Mouse (Mus musculus): Measurements from ENCODE around the gene Pnpla6. TPM values are rescaled to one million over a fixed set of nuclear protein-coding genes. Genes with fewer than 3 reads are reported as not detected.

Pnpla6 gene
- polyA plus RNA-seq, 1 experiment from 2014 or later: 15.8 TPM

DNA sequence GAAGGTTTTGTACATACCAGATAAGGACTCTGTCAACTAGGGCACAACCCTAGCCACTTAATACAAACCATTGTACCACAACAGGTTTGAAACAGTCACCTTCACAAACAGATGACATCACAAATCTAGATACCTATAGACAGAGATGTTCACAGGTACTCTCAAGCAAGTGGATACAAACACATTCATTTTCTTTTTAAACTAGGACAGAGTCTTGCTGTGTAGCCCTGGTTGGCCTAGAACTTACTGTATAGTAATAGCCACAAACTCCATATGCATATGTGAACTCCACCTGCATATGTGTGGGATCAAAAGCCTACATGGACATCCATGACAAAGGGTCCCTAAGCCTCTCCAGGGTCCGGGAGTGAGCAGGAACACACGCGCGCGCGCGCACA is 71.8 kb downstream of the Pnpla6 start, which contains the start of gene Camsap3:
Camsap3 (plus strand) TSS at position 301 of the 398 bp plus-strand sequence.
- 6% methylated on average over 7 of the region's 7 CpGs for WGBS

DNA sequence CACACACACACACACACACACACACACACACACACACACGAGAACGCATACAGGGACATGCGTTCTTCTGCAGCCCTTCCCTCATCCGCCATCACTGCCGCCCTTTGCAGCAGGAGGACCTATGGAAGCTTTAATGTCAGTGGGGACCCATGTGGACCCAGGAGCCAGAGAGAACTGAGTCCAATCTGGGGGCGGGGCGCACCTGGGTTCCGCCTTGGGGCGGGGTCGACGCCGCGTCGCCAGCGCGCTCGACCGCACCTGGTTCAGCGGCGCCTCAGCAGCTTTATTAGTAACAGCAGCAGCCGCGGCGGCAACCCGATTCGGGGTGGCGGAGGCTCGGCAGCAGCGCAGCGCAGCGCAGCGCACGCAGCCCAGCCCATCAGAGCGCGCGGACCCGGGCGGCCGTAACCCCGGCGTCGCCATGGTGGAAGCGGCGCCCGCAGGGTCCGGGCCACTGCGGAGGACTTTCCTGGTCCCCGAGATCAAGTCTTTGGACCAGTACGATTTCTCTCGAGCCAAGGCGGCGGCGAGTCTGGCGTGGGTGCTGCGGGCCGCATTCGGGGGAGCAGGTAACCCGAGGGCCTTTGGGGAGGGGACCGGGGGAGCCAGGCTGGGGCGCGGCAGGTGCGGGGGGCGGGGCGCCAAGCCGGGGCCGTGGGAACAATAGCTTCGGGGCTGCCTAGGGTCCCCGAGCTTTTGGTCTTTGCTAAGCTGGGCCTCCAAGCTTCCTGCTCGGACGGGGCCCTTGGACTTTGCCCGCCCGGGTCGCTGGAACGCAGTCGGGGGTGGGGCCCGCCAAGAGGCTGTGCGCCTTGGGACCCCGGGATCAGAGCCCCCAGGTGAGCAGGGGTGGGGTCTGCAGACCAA is 72.4 kb downstream of the Pnpla6 start:
- Histone ChIP-seq H3K27me3 (ENCODE audit: control insufficient read depth, insufficient read depth, low read length) (peaks cover 14% of the 10 kb centered on the region), H3K9me3 (ENCODE audit: control insufficient read depth, low read length) (no peaks in the 10 kb centered on the region), H3K36me3 (ENCODE audit: control insufficient read depth, insufficient read depth, low read length) (no peaks in the 10 kb centered on the region), H3K9ac (ENCODE audit: low read length) (peak overlapping the region; percentile 79), H3K27ac (replicated peaks in 1 of 2; ENCODE audit: control insufficient read depth in 1 of 2, insufficient read depth in 1 of 2, low read depth in 2 of 2, low read length in 2 of 2) (no peak overlapping the region), H3K4me2 (ENCODE audit: low read length) (peak overlapping the region; percentile 99), H3K4me1 (ENCODE audit: control insufficient read depth in 2 of 2, insufficient read depth in 2 of 2, low read length in 2 of 2) (no peaks in the 10 kb centered on the region; a peak in 1 of 4 replicates), H3K4me3 (ENCODE audit: control insufficient read depth in 1 of 2, insufficient read depth in 1 of 2, low read depth in 1 of 2, low read length in 2 of 2) (peak overlapping the region; percentile 78 to 88)
- 0 out of 2 replicates have a peak, but pooled peaks have one; percentile 18 for ATAC-seq (ENCODE audit: insufficient number of reproducible peaks, insufficient read depth, low FRiP score, low read depth)
- WGBS: under 1% methylated on average over 72 of the region's 77 CpGs

More for the DNA sequence above, 71.8 kb downstream of the Pnpla6 start, which contains the start of gene Camsap3:
- H3K4me1 ChIP-seq (ENCODE audit: control insufficient read depth in 2 of 2, insufficient read depth in 2 of 2, low read length in 2 of 2): no peaks in the 10 kb centered on the region; a peak in 1 of 4 replicates
- H3K4me2 ChIP-seq (ENCODE audit: low read length): peak within 1 kb of the TSS; percentile 99
- H3K36me3 ChIP-seq (ENCODE audit: control insufficient read depth, insufficient read depth, low read length): no peaks in the 10 kb centered on the region
- H3K9me3 ChIP-seq (ENCODE audit: control insufficient read depth, low read length): no peaks in the 10 kb centered on the region
- H3K27ac ChIP-seq (replicated peaks in 1 of 2; ENCODE audit: control insufficient read depth in 1 of 2, insufficient read depth in 1 of 2, low read depth in 2 of 2, low read length in 2 of 2): no peak within 1 kb of the TSS
- ATAC-seq (ENCODE audit: insufficient number of reproducible peaks, insufficient read depth, low FRiP score, low read depth): no peak
- peak within 1 kb of the TSS; percentile 78 to 88 for H3K4me3 ChIP-seq (ENCODE audit: control insufficient read depth in 1 of 2, insufficient read depth in 1 of 2, low read depth in 1 of 2, low read length in 2 of 2)
- peak within 1 kb of the TSS; percentile 79 for H3K9ac ChIP-seq (ENCODE audit: low read length)
- peaks cover 14% of the 10 kb centered on the region for H3K27me3 ChIP-seq (ENCODE audit: control insufficient read depth, insufficient read depth, low read length)

DNA sequence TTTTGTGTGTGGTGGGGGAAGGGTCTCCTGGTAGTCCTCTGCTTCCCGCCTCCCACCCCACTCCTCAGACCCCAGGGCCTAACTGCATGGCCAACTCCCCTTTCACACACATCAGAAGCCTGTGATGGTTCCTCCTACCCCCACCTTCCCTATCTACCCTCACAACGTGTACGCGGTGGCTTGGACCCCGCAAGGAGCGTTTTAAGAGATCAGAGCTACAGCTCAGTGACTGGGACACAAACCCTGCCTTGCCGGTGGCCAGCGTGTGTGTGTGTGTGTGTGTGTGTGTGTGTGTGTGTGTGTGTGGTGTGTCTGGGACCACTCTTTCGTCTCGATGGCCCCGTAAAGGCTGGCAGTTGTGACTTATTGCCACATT is 73.1 kb downstream of the Pnpla6 start:
- no peaks in the 10 kb centered on the region; a peak in 1 of 4 replicates for H3K4me1 ChIP-seq (ENCODE audit: control insufficient read depth in 2 of 2, insufficient read depth in 2 of 2, low read length in 2 of 2)
- ATAC-seq (ENCODE audit: insufficient number of reproducible peaks, insufficient read depth, low FRiP score, low read depth): no peak
- peak overlapping the region; percentile 99 for H3K4me2 ChIP-seq (ENCODE audit: low read length)
- H3K36me3 ChIP-seq (ENCODE audit: control insufficient read depth, insufficient read depth, low read length): no peaks in the 10 kb centered on the region
- no peaks in the 10 kb centered on the region for H3K9me3 ChIP-seq (ENCODE audit: control insufficient read depth, low read length)
- peak overlapping the region; percentile 79 for H3K9ac ChIP-seq (ENCODE audit: low read length)
- H3K4me3 ChIP-seq (ENCODE audit: control insufficient read depth in 1 of 2, insufficient read depth in 1 of 2, low read depth in 1 of 2, low read length in 2 of 2): peak overlapping the region; percentile 78 to 88
- no peak overlapping the region for H3K27ac ChIP-seq (replicated peaks in 1 of 2; ENCODE audit: control insufficient read depth in 1 of 2, insufficient read depth in 1 of 2, low read depth in 2 of 2, low read length in 2 of 2)
- peaks cover 14% of the 10 kb centered on the region for H3K27me3 ChIP-seq (ENCODE audit: control insufficient read depth, insufficient read depth, low read length)
- 13% methylated on average over 11 of the region's 11 CpGs for WGBS

DNA sequence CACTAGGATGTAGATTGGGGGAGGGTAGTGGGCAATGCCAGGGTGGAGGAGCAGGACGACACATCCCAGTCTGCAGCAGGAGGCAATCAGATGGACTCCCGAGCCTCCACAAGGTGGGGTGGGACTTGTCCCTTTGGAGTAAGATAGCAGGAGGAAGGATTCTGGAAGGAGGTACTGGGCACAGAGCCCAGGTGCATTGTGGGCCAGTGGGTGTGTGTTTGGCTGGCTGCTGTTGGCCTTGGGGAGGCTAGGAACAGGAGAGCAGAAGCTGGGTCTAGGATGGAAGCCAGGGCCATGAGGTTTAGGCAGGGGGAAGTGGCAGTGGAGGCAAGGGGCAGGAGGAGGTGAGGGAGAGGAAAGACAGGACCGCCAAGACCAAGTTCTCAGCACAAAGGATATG is 78.3 kb downstream of the Pnpla6 start:
- Histone ChIP-seq H3K36me3 (ENCODE audit: control insufficient read depth, insufficient read depth, low read length) (no peaks in the 10 kb centered on the region), H3K27me3 (ENCODE audit: control insufficient read depth, insufficient read depth, low read length) (no peaks in the 10 kb centered on the region), H3K4me1 (ENCODE audit: control insufficient read depth in 2 of 2, insufficient read depth in 2 of 2, low read length in 2 of 2) (peaks cover 0 to 2% of the 10 kb centered on the region in 2 experiments; a peak in 1 of 4 replicates), H3K4me3 (ENCODE audit: control insufficient read depth in 1 of 2, insufficient read depth in 1 of 2, low read depth in 1 of 2, low read length in 2 of 2) (no peak overlapping the region), H3K9me3 (ENCODE audit: control insufficient read depth, low read length) (no peaks in the 10 kb centered on the region), H3K9ac (ENCODE audit: low read length) (no peak overlapping the region), H3K27ac (replicated peaks in 1 of 2; ENCODE audit: control insufficient read depth in 1 of 2, insufficient read depth in 1 of 2, low read depth in 2 of 2, low read length in 2 of 2) (no peak overlapping the region), H3K4me2 (ENCODE audit: low read length) (no peak overlapping the region)
- 41% methylated on average over 3 of the region's 3 CpGs for WGBS
- ATAC-seq (ENCODE audit: insufficient number of reproducible peaks, insufficient read depth, low FRiP score, low read depth): no peak

Other genes starting within 250 kb of the Pnpla6 start
- 56.9 and 59.0 TPM in 2 replicates for gene Insr, start 235.8 kb upstream of the Pnpla6 start, polyA plus RNA-seq (2014; fragmentation: Nextera tagmentation; extraction: Ambion mirVana)
- gene A430078G23Rik, start 162.0 kb upstream of the Pnpla6 start, polyA plus RNA-seq (2014; fragmentation: Nextera tagmentation; extraction: Ambion mirVana): not detected in 2 replicates
- 4.6 and 6.0 TPM in 2 replicates for gene Arhgef18, start 122.4 kb upstream of the Pnpla6 start, polyA plus RNA-seq (2014; fragmentation: Nextera tagmentation; extraction: Ambion mirVana)
- 5.0 and 5.4 TPM in 2 replicates for gene Pex11g, start 47.7 kb upstream of the Pnpla6 start, polyA plus RNA-seq (2014; fragmentation: Nextera tagmentation; extraction: Ambion mirVana)
- not detected in 2 replicates for gene Tex45, start 44.5 kb upstream of the Pnpla6 start, polyA plus RNA-seq (2014; fragmentation: Nextera tagmentation; extraction: Ambion mirVana)
- gene Zfp358, start 22.2 kb upstream of the Pnpla6 start, polyA plus RNA-seq (2014; fragmentation: Nextera tagmentation; extraction: Ambion mirVana): 11.5 and 17.4 TPM in 2 replicates
- 36.0 and 38.0 TPM in 2 replicates for gene Mcoln1, start 14.9 kb upstream of the Pnpla6 start, polyA plus RNA-seq (2014; fragmentation: Nextera tagmentation; extraction: Ambion mirVana)
- gene C330021F23Rik, start 52.6 kb downstream of the Pnpla6 start, polyA plus RNA-seq (2014; fragmentation: Nextera tagmentation; extraction: Ambion mirVana): 5.1 and 8.5 TPM in 2 replicates
- gene Camsap3, start 71.9 kb downstream of the Pnpla6 start, polyA plus RNA-seq (2014; fragmentation: Nextera tagmentation; extraction: Ambion mirVana): 1.6 and 2.9 TPM in 2 replicates
- gene Xab2, start 105.9 kb downstream of the Pnpla6 start, polyA plus RNA-seq (2014; fragmentation: Nextera tagmentation; extraction: Ambion mirVana): 29.0 and 30.9 TPM in 2 replicates
- 113 and 114 TPM in 2 replicates for gene Pet100, start 106.2 kb downstream of the Pnpla6 start, polyA plus RNA-seq (2014; fragmentation: Nextera tagmentation; extraction: Ambion mirVana)
- not detected in 2 replicates for gene Pcp2, start 110.2 kb downstream of the Pnpla6 start, polyA plus RNA-seq (2014; fragmentation: Nextera tagmentation; extraction: Ambion mirVana)
- 39.0 and 40.2 TPM in 2 replicates for gene Stxbp2, start 115.6 kb downstream of the Pnpla6 start, polyA plus RNA-seq (2014; fragmentation: Nextera tagmentation; extraction: Ambion mirVana)
- gene Retn, start 140.4 kb downstream of the Pnpla6 start, polyA plus RNA-seq (2014; fragmentation: Nextera tagmentation; extraction: Ambion mirVana): not detected in 2 replicates
- 0.18 and 0.22 TPM in 2 replicates for gene Mcemp1, start 150.4 kb downstream of the Pnpla6 start, polyA plus RNA-seq (2014; fragmentation: Nextera tagmentation; extraction: Ambion mirVana)
- gene Fcor, start 157.0 kb downstream of the Pnpla6 start, polyA plus RNA-seq (2014; fragmentation: Nextera tagmentation; extraction: Ambion mirVana): 8.1 and 10.0 TPM in 2 replicates
- 27.6 and 28.4 TPM in 2 replicates for gene Trappc5, start 160.9 kb downstream of the Pnpla6 start, polyA plus RNA-seq (2014; fragmentation: Nextera tagmentation; extraction: Ambion mirVana)
- not detected in 2 replicates for gene Fcer2a, start 178.8 kb downstream of the Pnpla6 start, polyA plus RNA-seq (2014; fragmentation: Nextera tagmentation; extraction: Ambion mirVana)
- 4.3 and 6.0 TPM in 2 replicates for gene Clec4g, start 205.3 kb downstream of the Pnpla6 start, polyA plus RNA-seq (2014; fragmentation: Nextera tagmentation; extraction: Ambion mirVana)
- not detected in 2 replicates for gene Cd209a, start 233.6 kb downstream of the Pnpla6 start, polyA plus RNA-seq (2014; fragmentation: Nextera tagmentation; extraction: Ambion mirVana)

Measured in heart, embryonic 14.5 days (tissue).